Mouse (Mus musculus) E14TG2a.4 (cell line): ENCODE measurements around the gene Atp5g2.

ENCODE experiments used
- CTCF ChIP-seq: conservative IDR thresholded peaks from 2 replicates; pipeline ENCODE4 v1.5.1; 2014; ENCODE audit warnings: low read length
- NANOG ChIP-seq: IDR thresholded peaks from 2 replicates; pipeline ENCODE4 v1.6.1; 2014; ENCODE audit warnings: borderline replicate concordance, low read length, mixed read lengths
- POU5F1 ChIP-seq: IDR thresholded peaks from 2 replicates; pipeline ENCODE4 v1.6.1; 2014; ENCODE audit warnings: low read length, borderline replicate concordance

GRCm38 (mm10) chr15:102705226-102705894 lies 33.2 kb upstream of the Atp5g2 start:
- TF ChIP-seq CTCF (no peak), NANOG (no peak), POU5F1 (no peak)
